Mouse (Mus musculus): ENCODE results near the gene Fgf2.

DNA sequence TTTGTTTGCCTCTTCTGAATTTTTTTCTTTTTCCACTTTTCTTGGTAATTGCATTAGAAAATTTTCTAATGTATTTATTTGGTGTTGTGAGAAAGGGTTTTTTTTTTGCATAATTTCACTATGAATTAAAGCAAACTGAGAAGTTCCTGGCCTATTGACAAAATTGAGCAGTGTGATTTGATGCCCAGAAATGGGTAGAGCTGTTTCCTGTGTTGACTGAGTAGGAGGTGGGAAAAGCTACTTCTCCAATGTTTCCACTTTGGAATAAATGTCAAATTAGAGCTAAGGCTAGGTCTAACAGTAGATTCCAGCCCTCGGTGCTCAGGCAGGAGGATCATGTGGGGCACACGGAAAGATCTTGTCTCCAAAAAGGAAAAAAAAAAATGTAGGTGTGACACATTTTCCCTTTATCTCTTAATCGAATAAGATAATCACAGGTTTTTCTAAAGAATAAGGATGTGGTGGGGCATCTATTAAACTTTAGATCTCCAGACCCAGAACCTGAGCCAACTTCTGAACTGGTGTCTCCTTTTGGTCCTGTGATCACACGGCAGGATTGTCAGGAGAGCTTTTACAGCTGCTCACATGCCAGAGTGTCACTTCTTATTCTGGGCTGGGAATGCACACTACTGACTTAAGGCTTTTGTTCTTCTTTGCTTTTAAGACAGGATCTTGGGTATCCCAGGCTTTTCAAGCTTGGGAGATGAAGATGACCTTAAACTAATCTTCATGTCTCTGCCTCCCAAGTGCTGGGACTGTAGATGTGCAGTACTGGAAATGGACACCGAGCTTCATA, 22.6 kb upstream of the Fgf2 start:
- TF ChIP-seq CTCF (IDR thresholded peaks at IDR 0.05; ENCODE audit: control insufficient read depth, insufficient read depth, insufficient read length), result no peak
- TF ChIP-seq MAX (IDR thresholded peaks at IDR 0.05), result no peak
- no peak for TF ChIP-seq USF1 (IDR thresholded peaks at IDR 0.05; ENCODE audit: low read depth)
- TF ChIP-seq FOSL1 (IDR thresholded peaks at IDR 0.05; ENCODE audit: insufficient read depth, low read length, poor library complexity, severe bottlenecking), result no peak
- no peak for TF ChIP-seq CEBPB (IDR thresholded peaks at IDR 0.05; ENCODE audit: low read depth)
- no peak for TF ChIP-seq MYOG (IDR thresholded peaks at IDR 0.05; ENCODE audit: control insufficient read depth, extremely low read depth, insufficient read length)
- no peak for TF ChIP-seq MYOD1 (IDR thresholded peaks at IDR 0.05; ENCODE audit: control insufficient read depth, insufficient read length, low read depth)
